Mouse (Mus musculus): Measurements from ENCODE around the gene Nfxl1. TPM values are rescaled to one million over a fixed set of nuclear protein-coding genes. Genes with fewer than 3 reads are reported as not detected.

Nfxl1 gene
- polyA plus RNA-seq, 1 experiment from 2014 or later, result 24.9 TPM

GRCm38 (mm10) chr5:72491232-72491631 is 68.3 kb downstream of the Nfxl1 start:
- H3K27me3 ChIP-seq (ENCODE audit: control insufficient read depth, insufficient read depth, low read length), result no peaks in the 10 kb centered on the region
- no peak overlapping the region for H3K4me2 ChIP-seq (ENCODE audit: low read depth, low read length, severe bottlenecking)
- DNase-seq (ENCODE audit: low spot score) (no peak), ATAC-seq (replicated peaks; ENCODE audit: low FRiP score) (no peak)
- no peaks in the 10 kb centered on the region for H3K9me3 ChIP-seq (ENCODE audit: control insufficient read depth, low read length)
- 66% methylated on average over 2 of the region's 2 CpGs for WGBS
- H3K36me3 ChIP-seq (ENCODE audit: control insufficient read depth, insufficient read depth, low read length), result no peaks in the 10 kb centered on the region
- H3K9ac ChIP-seq (ENCODE audit: low read length), result no peak overlapping the region
- no peaks in the 10 kb centered on the region for H3K4me1 ChIP-seq (replicated peaks; ENCODE audit: control insufficient read depth, insufficient read depth, low read length)
- H3K27ac ChIP-seq (ENCODE audit: low read depth, low read length), result no peak overlapping the region
- H3K4me3 ChIP-seq (ENCODE audit: low read depth, low read length), result no peak overlapping the region

DNA sequence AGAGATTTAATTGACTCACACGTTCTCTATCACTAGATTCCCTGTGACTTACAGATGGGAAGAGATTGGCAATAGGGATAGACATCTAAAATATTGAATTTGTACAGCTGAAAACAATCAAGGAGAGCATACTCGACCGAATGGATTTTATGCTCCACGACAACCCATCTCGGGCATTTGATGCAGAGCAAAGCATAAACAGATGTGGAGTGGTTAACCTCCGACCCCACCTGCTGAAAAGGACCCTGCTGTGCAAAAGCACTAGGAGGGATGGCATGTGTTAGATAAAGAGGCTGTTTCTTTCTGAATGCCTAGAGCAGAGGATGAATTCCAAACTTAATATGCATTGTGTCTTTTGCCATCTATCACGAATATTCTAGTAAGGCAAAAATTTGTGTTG is 79.0 kb downstream of the Nfxl1 start:
- Histone ChIP-seq H3K4me1 (replicated peaks; ENCODE audit: control insufficient read depth, insufficient read depth, low read length) (no peaks in the 10 kb centered on the region), H3K4me2 (ENCODE audit: low read depth, low read length, severe bottlenecking) (no peak overlapping the region), H3K9ac (ENCODE audit: low read length) (no peak overlapping the region), H3K9me3 (ENCODE audit: control insufficient read depth, low read length) (no peaks in the 10 kb centered on the region), H3K36me3 (ENCODE audit: control insufficient read depth, insufficient read depth, low read length) (no peaks in the 10 kb centered on the region), H3K4me3 (ENCODE audit: low read depth, low read length) (no peak overlapping the region), H3K27ac (ENCODE audit: low read depth, low read length) (no peak overlapping the region), H3K27me3 (ENCODE audit: control insufficient read depth, insufficient read depth, low read length) (no peaks in the 10 kb centered on the region)
- 35% methylated on average over 7 of the region's 7 CpGs for WGBS
- ATAC-seq (replicated peaks; ENCODE audit: low FRiP score) (no peak), DNase-seq (ENCODE audit: low spot score) (no peak)

DNA sequence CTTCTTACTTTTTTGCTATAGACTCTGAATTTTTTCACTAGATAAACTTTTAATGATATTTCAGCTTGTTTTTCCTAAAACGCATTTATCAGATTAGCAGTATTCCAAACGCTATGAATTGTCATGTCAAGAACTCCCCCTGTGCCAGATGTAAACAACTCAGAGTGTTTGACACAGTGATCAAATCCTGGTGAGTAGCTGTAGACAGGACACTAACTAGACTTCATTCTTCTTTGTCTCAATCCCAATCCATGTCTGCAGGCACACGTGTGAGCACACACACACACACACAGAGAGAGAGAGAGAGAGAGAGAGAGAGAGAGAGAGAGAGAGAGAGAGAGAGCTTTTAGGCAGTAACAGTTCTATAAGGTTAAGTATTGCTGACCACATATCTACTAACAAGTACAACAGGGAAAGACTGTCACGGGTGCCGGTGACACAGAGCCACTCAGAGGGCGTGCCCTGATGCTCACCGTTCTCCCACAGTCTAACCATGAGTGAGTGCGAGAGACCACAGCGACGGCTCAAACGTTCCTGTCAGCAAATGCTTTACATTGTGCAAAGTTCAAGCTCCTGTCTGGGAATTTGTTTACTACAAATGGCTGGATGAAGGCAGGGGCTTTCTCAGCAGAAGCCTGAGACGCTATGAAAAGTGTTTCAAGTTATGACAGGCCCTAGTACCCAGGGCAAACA is 87.0 kb downstream of the Nfxl1 start:
- Histone ChIP-seq H3K4me2 (ENCODE audit: low read depth, low read length, severe bottlenecking) (no peak overlapping the region), H3K4me1 (replicated peaks; ENCODE audit: control insufficient read depth, insufficient read depth, low read length) (no peaks in the 10 kb centered on the region), H3K4me3 (ENCODE audit: low read depth, low read length) (no peak overlapping the region), H3K36me3 (ENCODE audit: control insufficient read depth, insufficient read depth, low read length) (no peaks in the 10 kb centered on the region), H3K9ac (ENCODE audit: low read length) (no peak overlapping the region), H3K27me3 (ENCODE audit: control insufficient read depth, insufficient read depth, low read length) (no peaks in the 10 kb centered on the region), H3K9me3 (ENCODE audit: control insufficient read depth, low read length) (no peaks in the 10 kb centered on the region), H3K27ac (ENCODE audit: low read depth, low read length) (no peak overlapping the region)
- DNase-seq (ENCODE audit: low spot score), result no peak
- ATAC-seq (replicated peaks; ENCODE audit: low FRiP score), result no peak
- 85% methylated on average over 12 of the region's 12 CpGs for WGBS

GRCm38 (mm10) chr5:72471746-72472145 is 87.7 kb downstream of the Nfxl1 start:
- no peaks in the 10 kb centered on the region for H3K4me1 ChIP-seq (replicated peaks; ENCODE audit: control insufficient read depth, insufficient read depth, low read length)
- no peak overlapping the region for H3K9ac ChIP-seq (ENCODE audit: low read length)
- ATAC-seq (replicated peaks; ENCODE audit: low FRiP score) (no peak), DNase-seq (ENCODE audit: low spot score) (no peak)
- H3K36me3 ChIP-seq (ENCODE audit: control insufficient read depth, insufficient read depth, low read length), result no peaks in the 10 kb centered on the region
- H3K4me3 ChIP-seq (ENCODE audit: low read depth, low read length), result no peak overlapping the region
- H3K4me2 ChIP-seq (ENCODE audit: low read depth, low read length, severe bottlenecking), result no peak overlapping the region
- no peaks in the 10 kb centered on the region for H3K27me3 ChIP-seq (ENCODE audit: control insufficient read depth, insufficient read depth, low read length)
- 77% methylated on average over 7 of the region's 7 CpGs for WGBS
- no peak overlapping the region for H3K27ac ChIP-seq (ENCODE audit: low read depth, low read length)
- H3K9me3 ChIP-seq (ENCODE audit: control insufficient read depth, low read length), result no peaks in the 10 kb centered on the region

DNA sequence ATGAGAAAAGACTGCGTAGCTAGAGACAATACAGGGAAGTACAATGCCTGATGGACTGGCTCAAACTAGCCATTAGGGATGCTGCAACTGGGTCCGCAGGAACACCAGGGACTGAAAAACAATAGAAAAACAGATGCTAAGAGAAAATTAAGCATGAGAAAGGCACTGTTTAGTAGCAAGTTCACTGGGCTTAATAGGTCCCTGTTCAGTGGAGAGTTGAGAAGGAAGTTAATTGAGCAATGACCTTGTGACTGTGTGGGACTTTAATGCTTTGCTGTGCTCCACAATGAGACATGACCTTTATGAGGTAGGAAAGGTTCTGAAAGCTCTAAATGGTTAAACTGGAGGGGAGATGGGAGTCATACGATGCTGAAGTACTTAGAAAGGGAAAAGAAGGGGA is 94.6 kb downstream of the Nfxl1 start:
- H3K27ac ChIP-seq (ENCODE audit: low read depth, low read length), result no peak overlapping the region
- H3K36me3 ChIP-seq (ENCODE audit: control insufficient read depth, insufficient read depth, low read length), result no peaks in the 10 kb centered on the region
- WGBS, result 68% methylated on average over 3 of the region's 3 CpGs
- DNase-seq (ENCODE audit: low spot score) (no peak), ATAC-seq (replicated peaks; ENCODE audit: low FRiP score) (no peak)
- no peaks in the 10 kb centered on the region for H3K9me3 ChIP-seq (ENCODE audit: control insufficient read depth, low read length)
- H3K4me2 ChIP-seq (ENCODE audit: low read depth, low read length, severe bottlenecking), result no peak overlapping the region
- H3K9ac ChIP-seq (ENCODE audit: low read length), result no peak overlapping the region
- no peak overlapping the region for H3K4me3 ChIP-seq (ENCODE audit: low read depth, low read length)
- H3K27me3 ChIP-seq (ENCODE audit: control insufficient read depth, insufficient read depth, low read length), result no peaks in the 10 kb centered on the region
- no peaks in the 10 kb centered on the region for H3K4me1 ChIP-seq (replicated peaks; ENCODE audit: control insufficient read depth, insufficient read depth, low read length)

Other genes with a start within 250 kb of the Nfxl1 start
- gene Corin, start 55.2 kb downstream of the Nfxl1 start, polyA plus RNA-seq (2014; fragmentation: Nextera tagmentation; extraction: Ambion mirVana), result 1.4 and 2.0 TPM in 2 replicates
- gene Zar1, start 21.6 kb upstream of the Nfxl1 start, polyA plus RNA-seq (2014; fragmentation: Nextera tagmentation; extraction: Ambion mirVana), result 0.36 and 0.63 TPM in 2 replicates
- gene Gm5868, start 27.9 kb upstream of the Nfxl1 start, polyA plus RNA-seq (2014; fragmentation: Nextera tagmentation; extraction: Ambion mirVana), result 1.3 and 2.0 TPM in 2 replicates
- not detected in 2 replicates for gene Cnga1, start 84.6 kb upstream of the Nfxl1 start, polyA plus RNA-seq (2014; fragmentation: Nextera tagmentation; extraction: Ambion mirVana)
- gene Nipal1, start 88.1 kb upstream of the Nfxl1 start, polyA plus RNA-seq (2014; fragmentation: Nextera tagmentation; extraction: Ambion mirVana), result 0.20 and 1.1 TPM in 2 replicates
- not detected in 2 replicates for gene Txk, start 193.1 kb upstream of the Nfxl1 start, polyA plus RNA-seq (2014; fragmentation: Nextera tagmentation; extraction: Ambion mirVana)

Data from forebrain, embryonic 11.5 days (tissue).